Mouse (Mus musculus) colon, adult 2 months (tissue): ENCODE results near the gene Skint4. TPM values are rescaled to one million over a fixed set of nuclear protein-coding genes. Genes with fewer than 3 reads are reported as not detected.

ENCODE experiments used
- polyA plus RNA-seq: library from polyadenylated mRNA; depleted of rRNA; stranded (reverse); fragments of >200 nt; gene quantifications from 2 replicates; pipeline ENCODE4 v1.2.3, GENCODE M21; 2012; rRNA removed

Gene Skint4
- not detected in 2 replicates for polyA plus RNA-seq

GRCm38 (mm10) chr4:112071716-112072115, at the start of gene Skint4:
Gene Skint4, plus strand, starts transcription at chr4:112072016.

Other genes starting within 250 kb of the Skint4 start
- 8.7 and 14.3 TPM in 2 replicates for gene Slc5a9, start 169.1 kb upstream of the Skint4 start, polyA plus RNA-seq
- gene Skint8, start 152.6 kb upstream of the Skint4 start, polyA plus RNA-seq: not detected in 2 replicates
- gene Skint7, start 99.1 kb upstream of the Skint4 start, polyA plus RNA-seq: not detected in 2 replicates
- gene Skint1, start 65.7 kb upstream of the Skint4 start, polyA plus RNA-seq: not detected in 2 replicates
- gene Skint3, start 160.2 kb downstream of the Skint4 start, polyA plus RNA-seq: not detected in 2 replicates